Mouse (Mus musculus) gastrocnemius, postnatal 14 days (tissue): ENCODE data around the gene Tbc1d22a. TPM values are rescaled to one million over a fixed set of nuclear protein-coding genes. Genes with fewer than 3 reads are reported as not detected.

Source experiments
- DNase-seq: peaks from one replicate; pipeline ENCODE4 v3.0.0; 2021; ENCODE audit warnings: mixed read lengths
- intact Hi-C: fragments of 180-260 bp; cut with DNase I; formaldehyde crosslinking; loops from one replicate; pipeline ENCODE4 v1.15.1; 2025; ENCODE audit warnings: low total_unique reads
- total RNA-seq, 2 experiments: library from RNA; stranded (reverse); gene quantifications; 2 replicates each; pipeline ENCODE4 v1.2.3; 2021

The Tbc1d22a gene
- total RNA-seq, 2 experiments from 2014 or later: 10.4 to 11.9 TPM

- intact Hi-C loops: no loop called here
- DNase-seq: no peak
Observed at GRCm38 (mm10) chr15:86309213-86309829, 95.1 kb downstream of the Tbc1d22a start.

GRCm38 (mm10) chr15:86320803-86321510, 106.7 kb downstream of the Tbc1d22a start:
- intact Hi-C loops: no loop called here
- no peak for DNase-seq

DNA sequence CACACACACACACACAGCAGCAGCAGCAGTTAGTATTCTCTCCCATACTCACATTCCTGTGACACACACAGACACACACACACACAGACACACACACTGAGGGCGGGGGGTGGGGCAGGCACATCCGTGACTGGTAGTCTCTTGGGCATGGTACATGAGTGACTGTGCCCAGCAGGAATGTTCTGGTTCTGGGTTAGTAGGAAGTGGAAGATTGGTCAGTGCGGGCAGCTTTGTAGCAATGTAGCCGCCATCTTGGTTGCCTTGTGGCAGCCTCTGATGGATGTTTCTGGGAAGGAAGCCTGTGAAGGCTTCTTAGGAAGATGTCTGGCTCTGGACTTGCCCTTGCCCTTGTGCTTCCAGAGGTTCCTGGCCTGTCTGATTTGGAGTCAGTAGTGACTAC, 112.1 kb downstream of the Tbc1d22a start:
- intact Hi-C loops: no loop called here
- no peak for DNase-seq

- intact Hi-C loops: no loop called here
- no peak for DNase-seq
Observed at GRCm38 (mm10) chr15:86329911-86330310, 115.7 kb downstream of the Tbc1d22a start.

DNA sequence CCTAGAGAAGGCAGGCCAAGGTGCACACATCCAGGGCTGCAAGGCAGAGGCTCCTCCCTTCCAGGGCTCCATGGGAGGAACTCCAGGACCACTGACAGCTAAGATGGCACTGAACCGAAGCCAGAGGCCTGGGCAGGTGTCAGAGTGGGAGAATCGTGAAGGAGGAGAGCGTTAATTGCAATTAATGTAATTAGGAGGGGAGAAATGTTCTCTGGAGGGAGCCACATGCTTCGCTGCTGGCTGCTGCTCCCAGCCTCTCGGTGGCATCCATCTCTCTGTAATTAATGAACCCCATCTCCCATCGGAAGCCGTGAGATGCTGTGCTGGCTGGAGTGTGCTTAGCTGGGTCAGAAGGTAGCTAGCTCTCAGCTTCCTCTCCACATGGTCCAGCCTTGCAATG, 116.2 kb downstream of the Tbc1d22a start:
- intact Hi-C loops: no loop called here
- no peak for DNase-seq

GRCm38 (mm10) chr15:86331501-86332245, 117.4 kb downstream of the Tbc1d22a start:
- DNase-seq: no peak
- intact Hi-C loops: no loop called here

- no peak for DNase-seq
- intact Hi-C loops: no loop called here
Observed at GRCm38 (mm10) chr15:86333176-86333575, 118.9 kb downstream of the Tbc1d22a start.

- intact Hi-C loops: no loop called here
- no peak for DNase-seq
Observed at GRCm38 (mm10) chr15:86333606-86334005, 119.3 kb downstream of the Tbc1d22a start.

GRCm38 (mm10) chr15:86334276-86334675, 120.0 kb downstream of the Tbc1d22a start:
- DNase-seq: no peak
- intact Hi-C loops: no loop called here

DNA sequence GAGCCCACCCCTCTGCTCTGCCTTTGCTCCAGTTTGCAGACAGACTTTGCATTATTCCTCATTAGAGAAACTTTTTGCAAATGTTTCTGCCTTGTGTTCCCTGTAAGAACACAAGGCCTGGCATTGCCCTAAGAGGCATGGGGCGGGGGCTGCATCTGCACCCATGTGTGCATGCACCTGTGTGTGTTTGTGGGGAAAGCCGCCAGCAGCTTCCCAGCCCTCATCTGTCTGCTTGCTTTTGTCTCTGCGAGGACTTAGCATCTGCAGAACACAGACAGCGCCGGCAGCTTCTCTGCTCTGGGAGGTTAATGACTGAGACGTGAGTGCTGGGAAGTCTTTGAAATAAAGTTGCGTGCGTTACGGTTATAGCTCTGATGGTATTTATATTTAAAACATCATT, 120.5 kb downstream of the Tbc1d22a start:
- intact Hi-C loops: no loop called here
- DNase-seq: no peak

GRCm38 (mm10) chr15:86335781-86336180, 121.5 kb downstream of the Tbc1d22a start:
- no peak for DNase-seq
- intact Hi-C loops: no loop called here

DNA sequence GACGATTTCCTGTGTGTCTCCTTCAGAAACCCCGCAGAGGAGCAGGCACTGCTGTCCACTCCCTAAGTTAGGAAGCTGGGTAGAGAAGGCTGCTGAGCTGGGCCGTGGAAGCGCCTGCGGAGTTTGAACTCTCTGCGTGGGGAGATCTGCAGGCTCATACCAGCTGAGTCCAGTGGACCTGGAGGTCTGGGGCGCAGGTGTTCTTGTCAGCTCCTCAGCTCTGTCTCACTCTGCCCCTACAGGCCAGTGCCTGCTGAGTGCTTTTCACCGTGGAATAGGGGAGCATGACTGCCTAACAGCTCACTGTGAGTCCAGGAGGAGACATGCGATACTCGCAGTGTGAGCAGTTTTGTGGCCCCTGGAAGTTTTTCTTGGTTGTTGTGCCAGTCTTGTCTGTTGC, 123.5 kb downstream of the Tbc1d22a start:
- intact Hi-C loops: no loop called here
- DNase-seq: no peak

DNA sequence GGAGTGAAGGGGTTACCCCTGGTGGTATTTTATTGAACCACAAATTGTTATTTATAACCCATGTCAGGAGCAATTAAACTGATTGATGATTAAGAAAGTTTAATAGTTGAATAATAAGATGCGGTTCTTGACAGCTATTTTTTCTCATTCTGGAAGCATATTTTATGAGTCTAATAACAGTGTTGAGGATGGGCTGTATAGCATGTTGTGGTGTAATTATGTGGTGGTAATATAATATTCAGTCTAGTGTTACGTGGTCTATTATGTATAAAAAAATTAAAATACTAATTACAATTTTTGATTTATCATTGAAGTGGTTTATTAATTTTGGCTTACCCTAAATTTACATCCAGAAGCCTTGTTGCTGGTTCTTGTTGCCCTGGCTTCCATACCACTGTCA, 125.5 kb downstream of the Tbc1d22a start:
- no peak for DNase-seq
- intact Hi-C loops: no loop called here

- DNase-seq: no peak
- intact Hi-C loops: no loop called here
Observed at GRCm38 (mm10) chr15:86340766-86341165, 126.5 kb downstream of the Tbc1d22a start.

DNA sequence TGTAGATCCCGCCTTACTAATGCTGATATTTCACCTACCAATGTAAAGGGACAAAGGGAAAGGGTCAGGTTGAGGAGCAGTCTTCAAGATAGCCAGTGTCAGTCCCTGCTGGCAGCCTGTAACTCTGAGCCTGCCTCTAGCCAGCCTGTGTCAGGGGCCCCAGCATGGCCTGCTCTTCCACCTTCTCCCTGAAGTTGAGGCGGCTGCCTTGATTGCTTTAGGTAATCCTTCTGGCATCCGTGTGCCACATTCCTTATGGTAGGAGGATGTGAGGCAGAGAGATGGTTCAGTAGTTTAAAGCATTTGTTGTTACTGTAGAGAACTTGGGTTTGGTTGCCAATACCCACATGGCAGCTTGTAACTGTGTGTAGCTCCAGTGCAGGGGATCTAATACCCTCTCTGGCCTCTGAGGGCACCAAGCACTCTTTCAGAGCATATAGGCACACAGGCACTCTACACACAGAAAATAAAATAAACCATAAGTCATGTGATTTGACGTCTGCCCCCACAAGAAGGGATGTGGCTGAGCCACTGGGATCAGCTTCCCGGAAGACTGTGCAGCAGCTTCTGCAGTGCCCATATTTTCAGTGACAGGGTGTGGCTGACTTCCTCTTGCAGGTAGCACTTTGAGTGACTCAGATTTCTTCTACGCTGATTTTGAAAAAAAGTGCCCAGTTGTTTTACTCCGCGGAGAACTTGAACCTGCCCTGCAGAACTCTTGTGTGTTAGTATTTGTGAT, 128.5 kb downstream of the Tbc1d22a start:
- no peak for DNase-seq
- intact Hi-C loops: no loop called here

GRCm38 (mm10) chr15:86344906-86345331, 130.7 kb downstream of the Tbc1d22a start:
- intact Hi-C loops: no loop called here
- no peak for DNase-seq

- intact Hi-C loops: no loop called here
- DNase-seq: no peak
Observed at GRCm38 (mm10) chr15:86345907-86346306, 131.6 kb downstream of the Tbc1d22a start.

GRCm38 (mm10) chr15:86346606-86347005, 132.3 kb downstream of the Tbc1d22a start:
- intact Hi-C loops: no loop called here
- no peak for DNase-seq

DNA sequence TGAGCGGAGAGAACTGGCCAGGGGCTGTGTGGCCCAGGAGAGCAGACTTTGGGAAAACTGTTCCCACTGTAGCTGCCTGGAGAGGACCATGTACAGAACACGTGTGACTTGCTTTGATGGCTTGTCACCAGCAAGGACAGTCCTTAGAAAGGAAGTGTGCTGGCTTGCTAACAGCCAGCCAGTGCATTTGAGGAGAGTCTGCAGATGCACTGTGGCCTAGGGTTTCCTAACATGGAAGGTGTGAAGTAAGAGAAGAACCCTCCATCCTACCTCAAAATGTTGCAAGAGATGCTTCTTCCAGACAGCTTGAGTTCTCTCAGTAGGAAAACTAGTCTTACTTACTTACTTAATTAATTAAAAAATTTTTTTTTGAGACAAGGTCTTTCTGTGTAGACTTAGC, 140.7 kb downstream of the Tbc1d22a start:
- intact Hi-C loops: no loop called here

DNA sequence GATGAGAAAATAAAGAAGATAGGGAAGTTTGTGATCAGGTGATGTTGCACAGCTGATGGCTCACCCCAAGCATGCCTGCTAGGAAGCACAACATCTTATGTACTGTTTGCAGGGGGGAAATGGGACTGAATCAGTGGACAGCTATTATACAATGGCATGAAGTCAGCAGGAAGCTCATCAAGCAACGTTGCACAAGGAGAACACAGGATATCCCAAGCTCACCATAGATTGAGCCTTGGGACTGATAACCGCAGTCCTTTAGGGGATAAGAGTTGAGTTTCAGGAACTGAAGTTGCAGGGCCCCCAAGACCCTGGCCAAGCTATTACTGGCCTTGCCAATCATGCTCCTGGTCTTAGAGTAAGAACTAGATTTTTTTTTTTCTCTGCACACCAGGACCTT, 141.6 kb downstream of the Tbc1d22a start:
- intact Hi-C loops: no loop called here

More for the DNA sequence above, 140.7 kb downstream of the Tbc1d22a start:
- no peak for DNase-seq

More for the DNA sequence above, 141.6 kb downstream of the Tbc1d22a start:
- DNase-seq: no peak
